Mouse (Mus musculus) CD8-positive naive resting alpha-beta T cell, adult 2 months (primary cell): ENCODE results near the gene Palld.
A peak's percentile ranks its signal among the peaks of the same experiment; 100 is the strongest.

Experiments used
- DNase-seq, 2 experiments: peaks; one replicate each; pipeline ENCODE4 v3.0.0; 2022; ENCODE audit warnings: low read depth in 2 of 2, low spot score in 2 of 2

Palld gene

DNA sequence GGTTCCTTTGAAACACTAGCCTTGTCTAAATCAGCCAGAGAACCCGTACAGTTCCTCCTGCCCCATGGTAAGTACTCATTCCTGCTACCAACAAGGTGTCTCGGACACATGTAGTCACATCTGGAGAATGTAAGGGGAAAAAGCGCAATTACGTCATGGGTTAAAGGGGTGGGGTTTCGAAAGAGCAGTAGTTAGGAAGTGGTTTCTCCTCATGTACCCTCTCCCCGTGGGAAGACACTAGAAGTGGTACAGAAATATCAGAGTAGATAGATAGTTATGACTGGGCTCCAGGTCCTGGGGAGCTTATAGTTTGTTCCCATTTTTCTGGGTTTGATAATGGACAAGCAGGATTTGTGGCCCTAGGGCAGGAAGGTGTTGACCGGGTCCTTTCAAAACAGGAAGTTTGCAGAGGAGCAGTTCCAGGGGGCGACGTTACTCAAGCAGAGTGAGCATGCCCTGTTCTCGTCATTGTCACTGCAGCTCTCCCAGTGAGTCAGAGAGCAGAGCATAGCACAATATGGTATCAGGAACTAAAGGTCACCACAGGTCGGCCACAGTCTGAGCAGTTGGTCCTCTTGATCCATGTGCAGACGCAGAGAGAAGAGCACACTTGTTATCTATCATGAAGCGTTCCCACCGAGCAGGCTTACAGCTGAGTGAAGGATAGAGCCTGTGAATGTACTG is 384.8 kb downstream of the Palld start:
- DNase-seq: no peak

DNA sequence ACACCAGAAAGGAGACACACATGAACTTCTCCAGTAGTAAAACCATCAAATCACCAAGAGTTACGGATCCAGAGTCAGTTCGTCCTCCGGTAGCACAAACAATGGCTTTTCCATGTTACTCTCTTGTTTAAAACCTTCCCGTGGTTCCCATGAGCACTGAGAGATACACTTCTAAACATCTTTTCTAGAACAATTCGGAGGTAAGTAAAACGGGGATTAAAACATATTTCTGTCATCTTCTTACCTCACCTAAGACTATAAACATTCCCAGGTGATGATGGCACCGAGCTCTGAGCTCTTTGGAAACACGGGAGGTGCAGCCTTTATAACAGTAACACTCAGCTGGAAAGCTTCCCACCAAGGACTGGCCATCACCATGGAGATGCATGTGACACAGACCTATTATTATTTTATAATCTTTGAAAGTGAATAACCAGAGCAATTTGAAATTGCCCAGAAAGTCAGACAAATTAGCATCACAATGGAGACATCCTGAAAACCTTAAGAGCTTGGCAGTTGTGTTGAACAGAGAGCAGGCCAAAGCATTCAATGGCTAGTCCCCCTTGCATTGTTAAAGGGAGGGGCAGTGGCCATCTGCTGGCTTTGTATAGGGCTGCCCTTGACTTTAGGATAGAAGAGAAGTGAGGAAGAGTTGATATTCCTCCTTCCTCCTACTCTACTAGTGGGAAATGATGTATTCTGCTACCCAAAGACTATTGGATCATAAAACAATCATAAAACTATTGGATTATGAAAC is 385.6 kb downstream of the Palld start:
- DNase-seq: no peak

DNA sequence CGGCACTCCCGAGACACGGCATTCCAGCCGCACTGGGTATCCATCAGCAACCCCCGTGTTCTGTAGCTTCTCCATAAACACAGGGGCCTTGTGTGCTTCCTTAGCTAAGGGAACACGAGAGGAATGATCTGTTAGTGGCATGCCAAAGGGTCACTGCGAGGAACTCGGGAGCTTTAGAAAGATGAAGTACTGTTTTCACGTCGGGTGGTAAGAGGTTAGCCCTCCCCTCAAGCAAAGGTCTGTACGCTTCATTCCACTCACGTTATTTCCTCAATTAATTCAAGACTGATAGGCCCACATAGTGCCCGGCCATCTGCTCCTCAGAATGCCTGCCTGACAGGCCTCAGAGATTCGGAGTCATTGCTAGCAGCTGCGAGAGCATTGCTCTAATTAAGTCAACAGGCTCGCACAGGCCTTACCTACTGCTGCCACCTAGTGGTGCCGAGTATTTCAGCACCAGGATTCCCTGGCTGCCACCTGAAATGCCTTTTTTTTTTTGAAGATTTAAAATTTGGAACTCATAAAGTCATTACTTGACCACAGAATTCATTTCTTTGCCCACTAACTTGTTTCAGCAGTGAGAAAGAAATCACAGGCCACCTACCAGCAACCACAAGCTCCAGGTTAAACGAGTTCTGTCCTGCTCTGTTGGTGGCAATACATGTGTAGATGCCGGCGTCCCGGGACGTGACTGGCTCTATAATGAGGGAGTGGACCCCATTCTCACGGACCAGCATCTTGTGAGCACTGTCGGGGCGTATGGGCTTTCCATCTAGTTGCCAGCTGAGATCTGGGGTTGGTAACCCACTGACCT is 386.4 kb downstream of the Palld start:
- peak; percentile 37 to 60 for DNase-seq

DNA sequence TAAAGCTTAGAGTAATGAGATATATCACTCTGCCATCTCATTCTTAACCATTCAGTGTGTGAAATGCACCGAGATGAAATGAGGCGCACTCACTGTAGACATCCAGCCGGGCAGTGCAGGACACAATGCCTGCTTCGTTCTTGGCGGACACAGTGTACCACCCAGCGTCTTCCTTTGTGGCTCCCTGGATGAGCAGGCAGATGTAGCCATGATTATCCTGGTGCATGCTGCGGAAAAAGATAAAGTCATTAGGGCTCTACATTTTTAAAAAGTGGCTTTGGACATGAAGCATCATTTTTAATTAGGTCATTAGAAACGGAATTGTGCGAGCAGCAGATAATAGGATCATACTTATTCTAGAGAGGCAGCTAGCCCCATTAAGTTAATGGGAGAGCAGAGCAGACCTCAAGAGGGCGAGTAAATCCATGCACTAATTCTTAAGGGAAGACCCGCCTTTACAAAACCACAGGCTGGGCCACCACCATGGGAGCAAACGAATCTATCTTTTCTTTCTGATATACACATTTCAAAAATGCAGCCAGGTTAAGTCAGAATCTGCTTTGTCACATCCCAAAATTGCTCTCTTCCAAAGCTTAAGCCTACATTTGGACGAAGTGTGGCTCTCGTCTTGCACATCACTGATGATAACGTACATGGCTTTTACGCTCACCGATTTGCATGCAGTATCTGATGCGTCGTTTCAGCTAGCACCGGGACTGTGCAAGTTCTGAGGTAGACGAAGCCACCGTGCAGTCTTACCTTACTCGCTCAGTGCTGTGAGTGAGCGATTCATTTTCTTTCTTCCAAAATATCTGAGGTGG is 387.2 kb downstream of the Palld start:
- DNase-seq: no peak

DNA sequence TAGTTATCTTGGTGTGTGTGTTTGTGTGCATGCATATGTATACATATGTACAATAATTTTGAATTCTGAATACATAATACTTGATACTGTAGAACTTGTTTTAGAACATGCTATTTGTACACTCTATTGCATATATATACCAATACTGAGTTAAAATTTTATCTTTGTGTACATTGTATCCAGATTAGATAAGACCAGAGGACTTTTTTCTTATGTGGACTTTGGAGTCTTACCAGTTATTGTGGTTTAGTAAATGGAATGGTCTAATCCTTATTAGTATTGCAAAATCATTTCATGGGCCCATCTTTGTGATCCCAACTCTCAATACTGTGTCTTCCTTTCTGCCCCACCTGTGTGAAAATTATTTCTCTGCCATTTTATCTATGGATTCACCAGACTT is 400.2 kb downstream of the Palld start:
- no peak for DNase-seq

DNA sequence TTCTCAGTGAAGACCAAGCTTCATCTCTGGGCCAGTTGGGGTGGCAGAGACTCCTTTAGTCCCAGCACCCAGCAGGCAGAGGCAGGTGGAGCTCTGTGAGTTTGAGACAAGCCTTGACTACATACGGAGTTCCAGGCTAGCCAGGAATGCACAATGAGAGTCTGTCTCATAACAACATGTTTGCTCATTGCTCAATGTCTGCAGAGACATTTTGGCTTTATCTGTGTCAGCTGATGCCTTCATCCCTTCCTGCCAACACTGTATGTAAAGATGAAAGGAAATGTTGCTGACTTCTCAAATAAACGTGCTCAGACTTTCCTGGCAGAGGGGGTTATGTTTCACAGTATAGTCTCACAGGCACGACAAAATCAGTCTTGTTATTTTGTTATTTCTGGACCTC is 401.6 kb downstream of the Palld start:
- DNase-seq: no peak

DNA sequence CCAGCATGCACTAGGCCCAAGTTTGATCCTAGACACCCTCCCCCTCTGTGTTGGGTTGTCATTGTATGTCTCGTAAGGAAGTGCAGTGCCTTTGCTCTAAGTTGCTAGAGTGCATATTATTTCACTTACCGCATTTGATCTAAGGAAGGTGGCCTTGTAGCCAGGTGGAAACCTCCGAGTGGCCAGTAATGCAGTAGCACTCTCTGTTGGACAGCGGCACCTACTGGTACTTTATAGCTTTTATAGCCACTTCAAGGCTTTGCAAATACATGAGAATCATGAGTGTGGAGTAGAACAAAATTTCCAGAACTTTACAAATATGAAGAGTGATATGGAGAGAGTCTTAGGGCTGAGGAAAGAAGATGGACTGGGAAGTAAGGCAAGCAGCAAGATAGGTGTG is 403.5 kb downstream of the Palld start:
- DNase-seq: no peak

DNA sequence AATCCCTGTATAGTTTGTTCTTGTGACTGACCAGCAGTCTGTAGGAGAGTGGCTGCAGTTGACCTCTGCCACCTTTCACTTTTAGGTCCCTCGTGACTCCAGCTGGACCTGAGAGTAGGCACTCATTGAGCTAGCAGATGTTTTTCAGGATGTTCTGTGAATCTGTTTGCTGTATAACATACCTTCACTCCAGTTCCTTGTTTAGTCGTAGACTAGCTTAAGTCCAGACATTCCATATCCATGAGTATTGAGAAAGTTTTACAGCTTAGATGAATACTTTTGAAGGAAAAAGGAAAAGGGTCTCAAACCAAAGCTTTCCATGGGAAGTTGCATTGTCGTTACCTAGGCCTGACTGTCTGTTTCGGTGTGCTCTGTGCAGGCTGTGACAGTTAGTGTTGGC is 405.4 kb downstream of the Palld start:
- DNase-seq: no peak

DNA sequence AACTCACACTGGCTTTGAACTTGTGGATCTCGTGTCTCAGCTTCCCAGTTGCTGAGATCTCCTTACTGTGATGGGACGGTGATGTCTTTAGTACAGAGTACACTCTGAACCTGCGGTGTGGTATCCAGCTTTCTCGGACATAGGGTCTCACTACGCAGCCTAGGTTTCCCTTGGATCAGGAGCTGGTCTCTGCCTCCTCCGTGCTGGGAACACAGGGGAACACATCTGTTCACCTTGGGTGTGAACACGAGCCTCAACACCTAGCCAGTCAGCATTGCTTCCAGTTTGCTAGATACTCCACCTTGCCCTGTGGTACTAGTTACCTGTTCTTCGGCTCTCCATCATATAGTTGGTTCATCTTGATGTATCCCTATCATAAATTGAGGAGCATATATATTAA is 413.9 kb downstream of the Palld start:
- no peak for DNase-seq

DNA sequence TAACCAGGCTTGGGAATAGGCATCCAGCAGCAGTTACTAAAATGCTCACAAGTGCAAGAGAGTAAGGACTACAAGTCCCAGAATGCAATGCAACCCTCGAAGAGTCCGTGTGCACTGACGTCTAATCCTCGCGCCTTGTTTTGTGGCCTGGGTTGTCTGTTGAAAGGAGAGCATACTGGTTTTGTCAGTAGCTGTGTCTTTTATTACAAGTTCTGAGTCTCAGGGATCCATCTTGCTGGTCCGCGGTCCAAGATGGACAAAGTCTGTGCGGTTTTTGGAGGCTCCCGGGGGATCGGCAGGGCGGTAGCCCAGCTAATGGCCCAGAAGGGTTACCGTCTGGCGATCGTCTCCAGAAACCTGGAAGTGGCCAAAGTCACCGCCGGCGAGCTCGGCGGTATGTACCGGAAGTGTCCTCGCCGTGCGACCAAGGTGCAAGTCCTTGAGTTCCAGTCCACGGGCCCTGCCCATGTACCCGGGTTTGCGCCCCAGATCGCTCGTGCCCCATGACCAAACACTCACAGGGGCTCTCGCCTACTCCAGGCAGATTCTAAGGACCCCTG is 414.8 kb downstream of the Palld start, which contains the start of gene Cbr4:
Gene Cbr4 (plus strand): TSS at position 138 of the 560 bp plus-strand sequence.
- DNase-seq: peak; percentile 68 to 83

DNA sequence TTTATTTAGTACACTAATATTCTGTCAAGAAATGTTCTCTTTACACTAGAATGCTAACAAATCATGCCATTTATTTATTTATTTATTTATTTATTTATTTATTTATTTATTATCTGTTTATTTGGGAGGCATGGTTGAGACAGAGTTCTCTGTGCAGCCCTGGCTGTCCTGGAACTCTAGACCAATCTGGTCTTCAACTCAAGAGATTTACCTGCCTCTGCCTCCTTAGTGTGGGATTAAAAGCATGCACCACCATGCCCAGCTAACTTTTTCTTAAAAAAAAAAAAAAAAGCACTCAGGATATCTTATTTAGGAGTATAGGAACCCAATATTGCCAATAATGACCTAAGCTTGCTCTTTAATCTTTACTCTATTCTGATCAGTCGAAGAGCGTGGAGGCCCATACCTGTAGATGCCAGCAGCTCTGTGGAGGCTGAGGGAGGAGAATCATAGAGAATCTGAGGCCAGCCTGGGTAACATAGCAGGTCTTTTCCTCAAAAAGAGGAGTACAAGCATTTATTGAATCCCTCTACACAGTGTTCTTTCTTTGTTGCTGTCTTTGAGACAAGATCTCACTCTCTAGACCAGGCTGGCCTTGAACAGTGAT is 415.5 kb downstream of the Palld start:
- no peak for DNase-seq

DNA sequence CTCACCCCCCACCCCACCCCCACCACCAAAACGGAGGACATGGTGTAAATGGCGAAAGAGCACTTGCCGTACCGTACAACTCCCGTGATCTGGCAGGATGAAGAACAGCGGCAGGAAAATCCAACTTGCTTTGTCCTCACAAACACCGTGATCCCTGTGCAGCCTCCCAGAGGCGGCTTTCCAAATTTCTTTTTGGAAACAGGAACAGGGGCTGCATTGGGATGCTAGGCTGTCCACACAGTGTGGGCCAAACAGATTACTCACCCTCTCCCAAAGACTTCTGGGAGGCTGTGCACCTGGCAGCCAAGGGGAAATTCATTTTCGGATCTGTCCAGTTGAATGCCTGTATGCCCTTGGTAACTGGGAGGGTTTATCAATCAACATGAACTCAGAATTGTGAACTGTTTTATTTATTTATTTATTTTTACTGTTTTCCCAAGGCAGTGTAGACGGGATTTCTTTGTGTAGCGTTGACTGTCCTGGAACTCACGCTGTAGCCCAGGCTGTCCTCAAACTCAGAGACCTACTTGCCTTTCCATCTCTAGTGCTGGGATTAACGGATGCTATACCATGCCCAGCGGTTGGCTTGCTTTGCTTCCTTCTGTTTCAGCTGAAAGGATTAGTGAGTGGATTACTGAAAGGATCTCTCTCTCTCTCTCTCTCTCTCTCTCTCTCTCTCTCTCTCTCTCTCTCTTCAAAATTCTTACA is 422.1 kb downstream of the Palld start:
- DNase-seq: no peak

DNA sequence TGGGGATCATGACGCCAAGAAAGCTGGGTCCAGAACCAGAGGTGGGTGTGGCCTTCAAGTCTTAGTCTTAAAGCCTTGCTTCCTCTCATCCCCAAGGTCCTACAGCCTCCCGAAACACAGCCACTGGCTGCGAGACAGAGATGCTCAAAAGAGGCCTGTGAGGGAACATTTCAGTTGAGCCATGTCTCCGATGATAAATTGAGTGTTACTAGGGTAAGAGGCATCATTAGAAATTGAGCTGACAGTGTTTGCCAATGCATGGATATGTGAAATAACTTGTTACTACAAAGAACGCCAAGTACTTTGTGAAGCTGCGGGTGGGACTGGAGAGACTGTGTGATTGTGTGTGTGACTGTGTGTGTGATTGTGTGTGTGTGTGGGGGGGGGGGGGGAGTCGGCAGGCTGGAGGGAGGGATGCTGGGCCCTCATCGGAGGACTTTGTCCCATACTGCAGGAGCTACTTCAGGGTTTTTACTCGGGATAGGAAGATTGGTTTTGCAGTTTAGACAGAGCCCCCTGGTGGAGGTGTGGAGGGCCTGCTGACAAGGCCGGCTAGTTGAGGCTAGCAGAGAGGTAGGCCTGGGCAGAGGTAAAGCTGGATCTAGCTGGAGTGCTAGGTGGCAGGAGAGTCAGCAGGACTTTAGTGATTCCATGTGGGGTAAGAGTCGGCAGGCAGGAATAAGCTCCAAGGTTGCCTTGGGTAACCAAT is 422.8 kb downstream of the Palld start:
- peak; percentile 3 to 30 for DNase-seq

DNA sequence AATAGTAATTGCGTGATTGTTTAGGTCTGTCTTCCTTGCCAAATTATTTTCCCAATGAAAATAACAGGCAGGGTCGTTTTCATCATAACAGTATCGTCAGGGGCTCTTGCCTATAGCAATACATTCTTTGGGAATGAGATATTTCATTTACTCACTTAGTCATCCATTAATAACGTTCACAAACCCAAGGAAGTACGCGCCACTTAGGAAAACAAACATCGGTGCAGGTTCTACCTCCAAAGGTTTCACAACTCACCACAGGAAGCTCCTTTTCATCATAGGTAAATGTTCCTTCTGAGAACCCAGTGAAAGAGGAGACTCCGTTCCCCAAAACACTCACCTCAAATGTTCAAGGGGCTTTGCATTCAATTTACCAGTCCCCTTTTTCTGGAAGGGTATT is 423.7 kb downstream of the Palld start:
- DNase-seq: no peak

DNA sequence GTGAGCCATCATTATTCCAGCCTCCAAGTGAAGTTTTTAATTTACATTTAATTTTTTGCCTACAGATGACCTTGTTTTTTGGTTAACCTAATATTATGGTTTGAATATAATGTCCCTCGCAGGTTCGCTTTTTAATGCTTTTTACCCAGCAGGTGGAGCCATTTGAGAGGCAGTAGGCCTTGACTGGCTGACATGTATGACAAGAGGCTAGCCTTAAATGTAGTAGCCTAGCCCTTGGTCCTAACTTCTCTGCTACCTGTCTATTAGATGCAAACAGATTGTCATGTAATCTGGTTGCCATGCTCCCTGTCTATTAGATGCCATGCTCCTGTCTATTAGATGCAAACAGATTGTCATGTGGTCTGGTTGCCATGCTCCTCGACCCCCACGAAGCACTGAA is 424.3 kb downstream of the Palld start:
- no peak for DNase-seq

DNA sequence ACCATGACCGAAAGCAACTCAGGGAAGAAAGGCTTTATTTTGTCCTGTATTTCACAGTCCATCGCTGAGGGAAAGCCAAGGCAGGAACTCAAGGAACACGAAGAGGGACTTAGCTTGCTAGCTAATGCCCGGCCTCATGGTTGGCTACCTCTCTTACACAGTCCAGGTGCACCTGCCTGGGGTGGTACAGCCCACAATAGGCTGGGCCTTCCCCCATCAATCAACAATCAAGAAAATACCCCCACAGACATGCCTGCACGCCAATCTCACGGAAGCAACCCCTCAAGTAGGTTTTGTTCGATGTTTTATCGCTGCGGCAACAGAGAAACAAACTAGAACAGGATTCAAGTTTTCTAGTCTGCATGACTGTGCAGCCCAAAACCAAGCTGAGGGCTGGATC is 426.3 kb downstream of the Palld start:
- DNase-seq: no peak

DNA sequence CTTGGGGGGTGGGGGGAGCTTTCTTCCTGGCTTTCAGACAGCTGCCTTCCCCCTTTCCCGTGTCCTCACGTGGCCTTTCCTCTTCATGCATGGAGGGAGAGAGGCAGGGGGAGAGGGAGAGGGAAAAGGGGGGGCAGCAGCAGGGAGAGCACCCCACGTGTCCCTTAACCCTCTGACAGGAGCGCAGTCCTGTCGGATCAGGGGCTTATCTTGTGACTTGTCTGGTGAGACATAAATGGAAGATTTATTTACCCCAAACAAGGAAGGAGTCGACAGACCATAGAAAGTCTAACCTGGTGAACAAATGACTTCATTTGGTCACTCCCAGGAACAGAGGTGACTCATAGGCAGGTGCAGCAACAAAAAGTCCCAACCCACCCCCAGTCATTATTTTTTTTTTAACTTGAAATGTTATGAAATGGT is 427.2 kb downstream of the Palld start:
- no peak for DNase-seq

DNA sequence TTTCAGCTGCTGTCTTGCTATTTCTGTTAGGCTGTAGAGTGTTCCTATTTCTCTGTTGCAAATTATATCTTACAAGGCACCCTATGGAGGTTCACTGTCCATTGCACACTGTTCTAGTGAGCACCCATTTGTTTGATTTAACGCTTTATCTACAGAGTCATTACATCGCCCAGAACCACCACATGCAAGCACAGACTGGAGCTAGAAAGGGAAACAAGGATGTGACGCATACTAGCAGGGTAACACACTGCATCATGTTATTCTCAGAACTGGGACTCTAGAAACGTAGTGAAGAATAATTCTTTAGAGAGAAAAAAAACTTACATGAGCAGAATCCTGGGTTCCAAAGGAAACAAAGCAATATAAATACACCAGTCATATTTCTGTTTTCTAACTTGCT is 432.3 kb downstream of the Palld start:
- DNase-seq: no peak

DNA sequence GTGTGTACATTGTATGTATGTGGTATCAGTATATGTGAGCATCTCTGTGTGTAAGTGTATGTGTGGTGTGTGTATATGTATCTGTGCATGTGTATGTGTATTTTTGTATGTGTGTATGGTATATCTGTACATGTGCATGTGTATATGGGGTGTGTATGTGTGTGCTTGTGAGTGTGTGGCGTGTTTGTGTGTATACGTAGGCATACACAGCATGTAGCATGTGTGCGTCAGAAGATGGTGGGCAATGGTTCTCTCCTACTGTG is 435.0 kb downstream of the Palld start:
- no peak for DNase-seq
